Mouse (Mus musculus) spleen, postnatal 14 days (tissue): ENCODE data around the gene Pla2g6.
A peak's percentile ranks its signal among the peaks of the same experiment; 100 is the strongest.

ENCODE experiments used
- DNase-seq, 2 experiments: peaks; one replicate each; pipeline ENCODE4 v3.0.0; 2021 to 2022; ENCODE audit warnings: low spot score in 2 of 2

Gene Pla2g6

DNA sequence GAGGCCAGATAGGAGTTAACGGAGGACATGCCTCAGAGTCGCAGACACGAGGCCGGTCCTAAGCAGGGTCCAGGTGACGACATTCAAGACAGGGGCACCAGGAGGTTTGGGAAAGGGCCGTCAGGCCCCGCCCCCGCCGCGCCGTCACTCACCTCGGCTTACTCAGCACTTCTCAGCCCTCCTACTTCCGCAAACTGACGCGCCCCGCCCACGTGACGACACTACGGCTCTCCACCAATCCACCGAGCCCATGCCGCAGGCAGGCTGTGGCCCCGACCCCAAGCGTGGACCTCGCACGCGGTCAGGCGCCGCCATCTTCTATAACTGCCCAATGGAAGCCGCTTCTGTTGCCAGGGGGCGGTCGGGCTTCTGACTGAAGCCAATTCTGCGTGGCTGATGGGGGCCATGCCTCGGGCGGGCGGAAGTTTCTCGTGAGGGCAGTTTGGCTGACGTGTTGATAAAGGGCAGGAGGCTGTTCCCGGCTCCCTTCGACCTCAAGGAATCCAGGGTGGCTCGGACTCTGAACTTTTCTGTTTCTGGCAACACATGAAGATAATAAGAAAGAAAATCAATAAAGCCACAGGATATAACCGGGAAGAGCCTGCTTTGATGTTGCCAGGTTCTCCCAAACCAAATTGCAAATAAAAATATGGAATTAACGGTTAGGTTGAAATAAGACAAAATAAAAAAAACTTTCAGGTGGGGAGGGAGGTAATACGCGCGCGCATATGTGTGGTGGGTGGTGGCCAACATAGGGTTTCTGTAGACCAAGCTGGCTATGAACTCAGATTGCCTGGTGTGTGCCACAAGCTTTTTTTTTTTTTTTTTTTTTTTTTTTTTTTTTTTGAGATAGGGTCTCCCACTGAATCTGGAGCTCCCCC lies at the start of gene Pla2g6:
Gene Pla2g6 (minus strand): TSS at position 333 of the 881 bp plus-strand sequence.
- peak; percentile 95 to 97 for DNase-seq

DNA sequence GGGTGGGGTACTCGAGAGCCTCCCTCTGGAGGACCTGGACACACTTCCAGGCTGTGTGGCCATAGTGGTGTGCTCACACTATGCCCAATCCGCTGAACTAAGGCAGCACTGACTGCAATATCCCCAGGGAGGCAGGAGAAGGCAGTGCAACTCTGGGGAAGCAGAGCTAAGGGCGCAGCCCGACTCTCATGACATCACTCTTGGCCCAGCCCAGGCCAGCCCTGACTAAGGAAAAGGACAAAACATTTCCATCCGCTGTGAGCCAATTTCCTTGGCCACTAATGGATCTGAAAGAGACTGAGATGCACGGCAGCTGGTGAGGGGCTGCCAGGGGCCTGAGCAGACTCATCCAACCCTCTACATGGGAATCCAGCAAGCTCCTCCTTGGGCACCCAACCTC lies 49.5 kb upstream of the Pla2g6 start:
- no peak for DNase-seq

DNA sequence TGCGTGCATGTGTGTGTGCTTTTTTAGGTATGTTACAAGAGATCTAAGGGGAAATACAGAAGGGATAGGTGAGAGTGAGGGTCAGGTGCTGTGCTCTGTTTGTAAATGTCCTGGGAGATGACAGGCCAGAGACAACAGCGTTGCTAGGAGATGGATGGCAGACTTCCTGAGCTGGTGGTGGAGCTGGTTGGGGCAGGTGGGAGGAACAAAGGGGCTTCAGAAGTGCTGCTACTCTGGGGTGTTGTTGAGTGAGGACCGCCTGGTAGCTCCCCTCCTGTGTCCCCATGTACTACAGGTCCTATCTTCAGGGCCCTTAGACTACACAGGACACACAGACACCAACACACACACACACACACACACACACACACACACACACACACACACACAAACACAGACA lies 46.6 kb upstream of the Pla2g6 start:
- DNase-seq, result no peak

DNA sequence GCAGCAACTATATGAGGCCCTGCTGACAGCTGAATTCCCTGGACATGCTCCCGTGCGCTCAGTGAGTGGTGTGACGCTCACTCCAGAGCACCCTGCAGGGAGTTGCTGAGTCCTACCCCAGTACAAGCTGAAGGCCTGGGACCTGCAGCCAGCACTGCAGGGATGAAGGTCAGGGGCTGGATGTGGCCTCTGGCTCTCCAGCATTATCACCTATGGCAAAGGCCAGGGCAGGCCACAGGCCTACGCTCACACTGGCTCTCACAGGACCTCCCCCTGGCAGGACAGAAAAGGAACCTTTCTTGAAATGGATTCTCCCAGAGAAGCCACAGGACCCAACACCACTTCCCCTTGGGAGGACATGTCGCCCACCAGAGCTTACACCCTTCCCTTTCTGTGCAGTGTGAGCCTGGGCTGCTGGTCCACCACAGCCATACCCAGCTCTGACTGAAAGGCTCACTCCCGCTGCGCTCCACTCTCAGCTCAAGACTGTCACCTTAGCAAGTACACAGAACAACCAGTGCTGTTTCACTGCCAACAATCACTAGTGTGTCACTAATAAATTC lies 42.2 kb upstream of the Pla2g6 start:
- no peak for DNase-seq

DNA sequence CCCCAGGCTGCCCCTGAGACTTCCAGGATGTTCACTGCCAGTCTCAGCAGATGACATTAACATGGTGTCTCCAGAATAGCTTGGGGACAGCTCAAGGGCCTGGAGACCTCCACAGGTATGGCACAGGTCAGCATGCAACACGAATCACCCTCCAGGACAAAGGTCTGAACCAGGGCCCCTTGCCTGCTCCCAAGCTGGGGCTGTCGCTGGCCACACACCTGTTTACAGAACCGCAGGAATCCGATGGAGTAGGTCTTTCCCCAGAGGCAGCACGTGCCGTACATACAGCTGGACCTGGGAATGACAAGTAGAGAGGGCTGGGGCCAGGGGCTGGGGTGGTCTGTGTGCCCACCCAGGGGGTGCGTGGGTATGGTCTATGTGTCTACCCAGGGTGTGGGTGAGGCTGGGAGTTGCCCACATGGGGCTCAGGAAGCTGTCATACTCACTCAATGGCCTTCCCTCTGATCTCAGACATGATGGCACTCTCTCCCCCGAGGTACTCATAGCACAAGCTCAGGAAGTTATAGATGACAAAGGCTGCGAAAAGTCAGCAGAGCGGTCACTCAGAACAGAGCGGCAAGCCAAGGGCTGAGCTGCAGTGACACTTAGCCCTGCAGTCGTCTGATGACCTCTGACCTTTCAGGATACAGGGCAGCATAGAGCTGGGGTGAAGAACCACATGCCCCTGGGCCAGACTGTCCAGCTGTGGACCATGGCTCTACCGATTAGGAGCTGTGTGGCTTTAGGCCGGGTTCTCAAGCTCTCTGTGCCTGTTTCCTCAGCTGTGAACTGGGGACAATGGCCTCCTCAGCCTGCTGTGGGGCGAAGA lies 41.5 kb upstream of the Pla2g6 start:
- no peak for DNase-seq

DNA sequence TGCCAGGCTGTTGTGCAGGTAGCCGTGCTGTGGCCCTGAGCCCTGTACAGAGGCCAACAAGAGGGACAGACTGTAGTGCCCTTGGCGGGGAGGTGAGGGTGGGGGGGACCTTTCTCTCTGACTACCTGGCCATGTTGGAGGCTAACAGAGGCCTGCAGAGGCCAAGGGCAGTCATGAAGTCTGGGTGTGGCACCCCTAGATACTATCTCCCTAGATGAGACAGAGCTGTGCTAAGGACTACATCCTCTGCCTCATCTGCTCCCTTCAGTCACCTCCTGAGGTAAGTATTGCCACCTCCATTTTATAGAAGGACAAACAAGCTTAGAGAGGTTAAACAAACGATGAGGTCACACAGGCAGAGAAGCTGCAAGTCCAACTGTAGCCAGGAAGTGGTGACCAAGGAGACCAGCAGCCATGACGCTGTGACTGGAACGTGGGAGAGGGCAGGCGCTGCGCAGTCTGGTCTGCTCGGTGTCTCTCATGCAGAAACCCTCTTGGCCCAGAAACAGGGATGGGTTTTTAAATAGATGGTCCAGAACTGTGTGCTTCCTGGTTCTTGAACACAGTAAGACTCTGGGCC lies 40.8 kb upstream of the Pla2g6 start:
- DNase-seq, result no peak

DNA sequence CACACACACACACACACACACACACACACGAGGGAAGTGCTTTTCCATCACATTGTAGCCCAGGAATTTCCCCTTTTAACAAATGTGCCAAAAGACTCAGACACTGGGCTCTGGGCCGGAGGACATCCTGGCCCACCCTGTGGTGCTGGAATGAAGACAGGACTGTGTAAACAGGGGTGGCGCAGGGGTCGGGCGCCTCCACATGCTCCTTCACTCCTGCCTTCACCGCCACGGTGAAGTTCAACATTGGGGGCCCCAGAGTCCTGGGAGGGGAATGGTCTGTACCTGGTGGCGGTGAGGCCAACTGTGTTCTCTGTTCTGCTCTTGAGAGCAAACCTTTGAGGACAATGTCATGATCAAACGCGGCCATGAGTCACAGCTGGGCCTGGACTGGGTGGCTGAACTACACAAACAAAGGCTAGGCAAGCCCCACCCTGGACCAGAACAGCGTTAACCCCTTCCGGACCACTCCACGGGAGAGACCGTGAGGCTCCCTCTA lies 40.2 kb upstream of the Pla2g6 start:
- no peak for DNase-seq

DNA sequence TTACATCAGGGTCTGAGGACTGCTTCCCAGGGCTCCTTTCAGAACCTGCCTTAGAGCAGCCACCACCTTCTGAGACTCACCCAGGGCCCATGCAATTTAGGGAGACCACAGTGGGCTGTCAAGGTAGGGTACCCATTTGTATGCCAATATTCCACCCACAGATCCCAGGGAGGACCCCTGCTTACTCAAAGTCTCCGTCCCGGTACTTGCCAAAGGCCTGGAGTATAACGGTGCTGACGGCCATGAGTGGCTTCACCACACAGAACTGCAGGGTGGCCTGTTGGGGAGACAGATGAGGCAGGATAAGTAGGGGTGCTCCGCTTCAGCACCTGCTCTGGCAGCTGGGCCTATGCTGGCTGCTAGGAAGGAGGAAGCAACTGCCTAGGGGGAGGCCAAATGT lies 38.2 kb upstream of the Pla2g6 start:
- DNase-seq, result no peak

DNA sequence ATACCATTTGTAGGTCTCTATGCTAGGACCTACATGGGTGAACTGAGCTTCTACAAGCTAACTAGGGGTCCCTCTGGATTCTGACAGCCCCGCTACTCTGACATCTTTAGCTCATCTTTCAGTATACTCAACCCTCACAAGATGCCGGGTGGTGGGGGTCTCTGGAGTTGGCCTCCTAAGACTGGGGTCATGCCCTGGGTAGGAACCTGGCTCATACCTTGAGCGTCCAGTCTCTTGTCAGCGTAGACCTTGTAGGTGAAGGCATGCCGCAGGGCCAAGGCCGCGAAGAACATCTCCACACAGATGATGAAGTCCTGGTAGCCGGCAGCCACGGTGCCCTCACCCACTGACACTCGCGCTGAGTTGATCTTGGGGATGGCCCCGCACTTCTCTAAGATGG lies 36.9 kb upstream of the Pla2g6 start:
- DNase-seq, result no peak

DNA sequence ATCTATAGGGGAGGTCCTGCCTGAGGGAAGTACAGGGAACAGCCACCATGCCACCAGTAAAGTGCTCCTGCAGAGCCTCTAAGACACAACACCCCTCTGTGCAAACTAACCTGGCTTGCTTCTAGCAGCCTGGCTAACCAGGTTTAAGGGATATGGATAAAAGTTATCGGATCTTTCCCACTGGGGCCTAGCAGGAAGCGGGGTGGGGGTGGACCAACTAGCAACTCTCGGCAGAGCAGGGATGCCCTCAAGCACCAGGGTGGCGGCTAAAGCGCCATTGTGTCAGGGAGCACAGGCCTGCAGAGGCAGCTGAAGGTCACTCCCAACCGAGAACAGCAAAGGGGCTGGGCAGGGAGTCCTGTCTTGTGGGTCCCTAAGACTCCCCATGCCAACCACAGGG lies 35.9 kb upstream of the Pla2g6 start:
- no peak for DNase-seq

DNA sequence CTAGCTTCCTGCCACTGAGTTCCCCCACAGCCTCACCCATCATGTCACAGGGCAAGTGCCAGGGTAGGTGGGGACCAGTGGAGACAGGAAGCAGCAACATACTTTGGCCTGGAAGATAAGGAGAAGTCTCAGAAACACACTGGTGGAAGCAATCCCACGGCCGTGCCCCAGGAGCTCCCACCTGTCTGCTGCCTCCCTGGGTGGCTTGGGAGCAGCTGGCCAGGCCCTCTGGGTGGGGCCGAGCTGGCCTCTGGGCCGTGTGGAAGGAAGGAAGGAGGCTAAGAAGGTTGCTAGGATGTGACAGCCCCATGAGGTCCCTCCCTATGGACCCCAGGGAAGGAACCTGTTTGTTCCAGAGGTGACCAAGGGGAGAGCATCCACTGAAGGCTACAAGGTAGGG lies 32.8 kb upstream of the Pla2g6 start:
- no peak for DNase-seq

DNA sequence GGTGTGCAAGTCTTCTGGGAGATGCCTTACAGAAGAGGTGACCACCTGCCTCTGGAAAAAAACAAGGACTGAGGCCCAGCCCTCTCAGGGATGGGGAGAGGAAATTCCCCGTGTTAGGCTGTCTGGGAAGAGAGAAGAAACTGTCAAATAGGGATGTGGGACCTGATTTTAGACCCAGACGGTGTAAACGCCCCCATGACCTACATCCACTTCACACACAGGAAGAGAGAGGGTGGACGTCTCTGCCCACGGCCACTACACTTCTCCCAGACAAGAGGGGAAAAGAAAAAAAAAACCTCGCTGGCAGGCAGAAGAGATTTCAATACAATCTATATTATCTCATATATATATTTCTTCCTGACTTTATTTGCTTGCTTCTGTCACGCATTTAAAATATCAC lies 32.2 kb upstream of the Pla2g6 start:
- no peak for DNase-seq

DNA sequence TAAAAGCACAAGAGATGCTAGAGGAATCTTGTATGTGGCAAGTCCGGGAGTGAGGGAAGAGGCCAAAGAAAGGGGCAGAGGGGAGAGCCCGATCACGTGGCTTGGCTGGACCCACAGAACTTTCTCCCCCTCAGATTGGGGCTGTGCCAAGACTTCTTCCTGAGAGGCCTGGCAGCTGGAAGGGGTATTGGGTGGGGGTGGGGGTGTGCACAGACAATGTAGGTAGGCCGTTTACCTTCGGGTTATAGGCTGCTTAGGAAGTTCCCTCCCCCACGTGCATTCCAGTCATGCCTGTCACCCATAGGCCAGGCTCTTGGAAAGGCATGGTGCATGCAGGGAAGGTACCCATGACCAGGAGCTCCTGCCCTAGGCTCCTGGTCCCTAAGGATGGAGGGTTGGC lies 31.8 kb upstream of the Pla2g6 start:
- DNase-seq, result no peak

DNA sequence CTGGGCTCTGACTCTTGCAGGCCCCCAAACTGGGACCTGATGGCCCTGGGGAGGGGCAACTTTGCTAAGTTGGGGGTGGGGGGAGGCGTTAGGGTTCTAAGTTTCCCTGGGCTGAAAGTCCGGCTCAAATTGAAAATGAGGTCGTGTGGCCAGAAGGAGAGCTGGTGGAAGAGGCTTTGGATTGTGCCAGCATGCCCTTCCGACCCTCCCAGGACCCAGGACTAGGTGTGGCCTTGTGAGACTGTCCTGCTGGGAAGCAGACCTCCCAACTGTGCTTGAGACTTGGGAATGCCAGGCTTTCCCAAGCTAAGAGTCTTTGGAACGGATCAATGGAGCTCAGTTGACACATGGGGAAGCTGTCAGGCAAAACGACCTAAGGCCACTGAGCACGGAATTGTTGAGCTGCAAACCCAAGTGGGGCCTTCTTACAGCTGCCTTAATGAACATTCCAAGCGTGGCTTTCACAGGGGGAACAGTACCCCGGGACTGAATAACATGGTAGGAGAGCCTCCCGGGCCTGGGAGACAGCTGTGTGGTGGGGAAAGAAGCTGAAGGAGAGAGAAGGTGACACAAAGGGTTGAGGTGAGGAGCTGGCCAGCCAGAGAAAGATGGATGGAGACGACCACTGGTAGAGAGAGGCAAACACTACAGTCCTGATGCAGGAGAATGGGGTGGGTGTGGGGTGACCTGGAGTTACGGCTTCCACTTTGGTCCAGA lies 29.9 kb upstream of the Pla2g6 start:
- no peak for DNase-seq

DNA sequence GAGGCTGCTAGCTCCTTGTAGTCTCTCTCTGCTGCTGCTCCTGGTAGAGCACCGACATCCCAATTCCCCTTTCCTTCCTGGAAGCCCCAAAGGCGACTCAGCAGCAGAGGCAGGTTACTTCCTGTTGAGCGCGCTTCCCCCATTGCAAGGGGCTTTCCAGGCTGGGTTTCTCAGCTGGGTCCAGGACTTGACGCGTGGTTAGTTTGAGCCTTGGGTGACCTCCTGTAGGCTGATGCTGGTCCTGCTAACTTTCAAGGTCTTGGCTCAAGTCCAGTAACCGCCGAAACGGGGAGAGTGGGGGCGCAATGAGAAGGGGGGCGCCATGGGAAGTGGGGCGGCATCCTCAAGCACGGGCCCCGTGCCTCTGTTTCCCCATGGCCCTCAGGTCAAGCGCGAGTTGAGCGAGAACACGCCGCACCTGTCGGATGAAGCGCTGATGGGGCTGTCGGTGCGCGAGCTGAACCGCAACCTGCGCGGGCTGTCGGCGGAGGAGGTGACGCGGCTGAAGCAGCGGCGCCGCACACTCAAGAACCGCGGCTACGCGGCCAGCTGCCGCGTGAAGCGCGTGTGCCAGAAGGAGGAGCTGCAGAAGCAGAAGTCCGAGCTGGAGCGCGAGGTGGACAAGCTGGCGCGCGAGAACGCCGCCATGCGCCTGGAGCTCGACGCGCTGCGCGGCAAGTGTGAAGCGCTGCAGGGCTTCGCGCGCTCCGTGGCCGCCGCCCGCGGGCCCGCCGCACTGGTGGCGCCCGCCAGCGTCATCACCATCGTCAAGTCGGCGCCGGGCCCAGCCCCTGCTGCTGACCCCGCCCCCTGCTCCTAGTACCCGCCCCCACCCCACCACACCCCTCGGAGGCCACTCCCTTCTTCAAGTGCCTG lies 29.1 kb upstream of the Pla2g6 start:
- DNase-seq, result peak in 1 of 2 experiments; percentile 35

DNA sequence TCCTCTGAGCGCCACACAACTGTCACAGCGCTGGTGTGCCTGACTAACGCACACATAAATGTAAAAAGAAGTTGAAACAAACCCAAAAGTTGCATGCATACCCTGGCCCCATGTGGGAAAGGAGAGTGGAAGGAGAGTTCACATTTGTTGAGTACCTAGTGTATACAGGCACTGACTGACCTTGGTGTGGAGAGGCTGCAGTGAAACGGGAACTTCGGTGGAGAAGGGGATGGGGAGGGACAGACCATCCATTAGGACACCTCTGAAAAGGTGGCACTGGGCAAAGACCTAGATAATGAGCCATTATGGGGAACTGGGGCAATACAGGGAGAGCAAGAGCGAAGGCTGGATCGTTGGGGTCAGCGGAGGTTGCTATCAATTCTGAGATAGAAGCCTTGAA lies 28.3 kb upstream of the Pla2g6 start:
- no peak for DNase-seq

DNA sequence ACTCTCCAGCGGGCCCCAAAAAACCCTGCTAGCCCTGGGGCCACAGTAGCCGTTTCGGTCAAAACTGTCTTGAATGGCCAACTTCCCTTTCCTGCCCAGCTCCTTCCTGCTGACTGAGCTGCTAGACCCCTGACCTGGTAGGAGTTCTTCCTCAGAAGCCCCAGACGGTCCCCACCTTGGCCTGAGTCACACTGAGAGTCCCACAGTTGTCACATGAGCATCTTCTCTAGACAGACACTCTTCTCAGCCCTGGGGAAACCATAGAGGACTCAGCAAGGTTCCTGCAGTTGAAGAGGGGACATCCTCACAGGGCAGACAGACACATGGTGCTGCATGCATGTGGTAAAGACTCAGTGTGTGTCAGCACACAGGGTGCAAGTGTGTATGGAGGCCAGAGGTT lies 26.4 kb upstream of the Pla2g6 start:
- no peak for DNase-seq

DNA sequence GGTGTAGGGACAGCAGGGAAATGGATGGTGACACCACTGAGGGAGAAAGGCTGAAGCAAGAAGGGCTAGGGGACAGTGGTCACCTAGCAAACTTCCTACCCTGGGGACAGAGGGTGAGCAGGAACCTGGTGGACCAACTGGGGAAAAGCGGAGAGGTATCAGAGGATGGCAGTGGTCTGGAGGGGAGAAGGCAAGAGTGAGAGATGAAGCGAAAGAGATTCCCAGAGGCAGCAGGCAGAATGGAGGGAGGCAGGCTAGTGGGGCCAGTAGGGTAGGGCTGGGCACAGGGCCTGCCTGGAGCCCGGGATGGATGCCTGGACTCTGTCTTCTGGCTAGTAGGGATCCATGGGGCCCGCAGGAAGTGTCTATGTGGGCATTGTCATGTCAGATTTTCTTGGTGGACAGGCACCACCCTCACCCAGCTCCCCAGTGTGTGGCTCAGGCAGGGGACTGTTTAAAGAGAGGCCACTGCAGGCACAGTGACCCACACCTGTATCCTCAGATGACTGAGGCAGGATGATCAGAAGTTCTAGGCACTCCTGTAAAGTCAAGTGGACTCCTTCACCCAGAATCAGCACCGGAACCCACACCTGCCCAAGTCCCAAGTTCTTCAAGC lies 25.6 kb upstream of the Pla2g6 start:
- no peak for DNase-seq

DNA sequence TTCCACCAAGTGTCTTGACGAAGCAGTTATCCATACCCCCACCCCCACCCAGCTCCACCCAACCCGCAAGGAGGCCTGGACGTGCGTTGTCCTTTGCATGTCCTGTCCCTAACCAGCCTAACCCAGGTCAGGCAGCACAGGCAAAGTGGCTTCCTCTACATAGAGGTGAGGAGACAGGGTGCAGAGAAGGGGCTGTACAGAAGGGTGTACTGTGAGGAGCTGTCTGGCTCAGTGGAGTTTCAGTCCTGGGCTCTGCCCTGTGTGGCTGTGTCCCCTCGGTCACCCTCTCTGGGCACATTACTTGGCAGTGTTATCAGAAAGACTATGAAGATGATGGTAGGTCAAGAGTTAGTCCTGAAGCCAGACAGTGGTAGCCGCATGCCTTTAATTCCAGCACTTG lies 24.3 kb upstream of the Pla2g6 start:
- no peak for DNase-seq

DNA sequence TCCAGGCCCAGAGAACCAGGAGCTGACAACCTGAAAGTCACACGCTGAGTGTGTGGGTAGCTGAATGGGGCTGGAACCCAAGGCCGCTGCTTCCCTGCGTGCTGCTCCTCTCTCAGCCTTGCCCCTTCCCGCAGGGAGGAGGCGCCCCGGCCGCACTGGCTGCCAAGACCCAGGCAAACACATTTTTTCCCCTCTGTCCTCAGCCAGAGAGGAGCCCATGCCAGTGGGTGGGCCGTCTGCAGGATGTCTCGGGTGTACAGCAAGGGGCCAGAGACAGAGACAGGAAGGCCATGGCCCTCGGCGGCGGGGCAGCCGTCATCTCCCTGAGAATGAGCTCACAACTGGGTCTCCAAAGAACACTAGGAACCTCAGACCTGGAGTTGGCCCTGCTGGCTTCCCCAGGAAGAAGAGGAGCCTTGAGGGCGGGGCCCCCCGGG lies 23.2 kb upstream of the Pla2g6 start:
- DNase-seq, result no peak
